Mouse (Mus musculus): ENCODE data around the gene S100b. TPM values are rescaled to one million over a fixed set of nuclear protein-coding genes. Genes with fewer than 3 reads are reported as not detected.

S100b gene
- polyA plus RNA-seq, 1 experiment from 2014 or later, result not detected

DNA sequence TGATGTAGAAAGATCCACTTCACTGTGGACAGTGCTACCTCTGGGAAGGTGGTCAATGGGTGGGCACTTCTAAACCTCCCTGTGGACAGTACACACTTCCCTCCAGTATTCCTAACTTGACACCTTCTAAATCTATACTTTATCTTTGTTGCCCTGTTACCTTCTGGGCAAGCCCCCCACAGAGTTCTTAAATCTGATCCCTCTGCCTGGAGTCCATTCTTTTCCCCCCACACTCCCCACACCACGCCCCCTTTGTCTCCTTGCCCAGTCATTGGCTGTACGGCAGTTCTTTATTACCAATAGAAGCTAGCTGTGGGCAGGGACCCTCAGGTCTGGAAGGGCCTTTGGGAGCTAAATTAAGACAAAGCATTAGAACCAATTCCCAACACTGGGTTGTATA is 8.5 kb upstream of the S100b start:
- no peak overlapping the region for H3K4me2 ChIP-seq
- H3K4me1 ChIP-seq, result peaks cover 4% of the 10 kb centered on the region; the same call in 1 of the 2 replicates
- H3K36me3 ChIP-seq (ENCODE audit: poor library complexity, severe bottlenecking), result no peaks in the 10 kb centered on the region
- H3K4me3 ChIP-seq, result no peak overlapping the region
- no peak overlapping the region for H3K9ac ChIP-seq
- no peak overlapping the region for H3K27ac ChIP-seq
- ATAC-seq, result no peak
- no peaks in the 10 kb centered on the region; the same call in 1 of the 2 replicates for H3K9me3 ChIP-seq (replicated peaks)
- 72% methylated on average over 2 of the region's 2 CpGs for WGBS
- no peaks in the 10 kb centered on the region for H3K27me3 ChIP-seq

DNA sequence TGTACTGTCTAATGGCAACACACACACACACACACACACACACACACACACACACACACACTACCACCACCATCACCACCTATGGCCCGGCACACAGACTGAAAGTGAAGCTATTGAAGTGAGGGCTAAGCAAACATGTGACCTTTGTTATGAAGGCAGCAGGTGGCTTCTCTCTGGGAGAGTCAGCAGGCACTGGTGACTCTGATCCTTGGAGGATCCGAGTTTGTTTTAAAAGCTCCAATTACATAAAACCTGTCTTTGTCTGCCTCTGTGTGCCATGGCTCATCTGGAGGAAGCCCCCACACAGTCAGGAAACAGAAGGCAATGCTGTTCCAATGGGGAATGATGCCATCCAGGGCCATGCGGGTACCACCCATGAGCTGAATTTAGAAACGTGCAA is 7.1 kb upstream of the S100b start:
- Histone ChIP-seq H3K36me3 (ENCODE audit: poor library complexity, severe bottlenecking) (no peaks in the 10 kb centered on the region), H3K27me3 (no peaks in the 10 kb centered on the region), H3K9me3 (replicated peaks) (no peaks in the 10 kb centered on the region; the same call in 1 of the 2 replicates), H3K4me2 (no peak overlapping the region), H3K27ac (no peak overlapping the region), H3K4me1 (peaks cover 4% of the 10 kb centered on the region; the same call in 1 of the 2 replicates), H3K9ac (no peak overlapping the region), H3K4me3 (no peak overlapping the region)
- ATAC-seq, result no peak
- WGBS, result 62% methylated on average over 4 of the region's 4 CpGs

- no peak overlapping the region for H3K4me3 ChIP-seq
- no peaks in the 10 kb centered on the region for H3K27me3 ChIP-seq
- no peak for ATAC-seq
- no peaks in the 10 kb centered on the region; the same call in 1 of the 2 replicates for H3K9me3 ChIP-seq (replicated peaks)
- no peaks in the 10 kb centered on the region for H3K36me3 ChIP-seq (ENCODE audit: poor library complexity, severe bottlenecking)
- no peak overlapping the region for H3K9ac ChIP-seq
- H3K27ac ChIP-seq, result no peak overlapping the region
- 34% methylated on average over 21 of the region's 21 CpGs for WGBS
- no peak overlapping the region for H3K4me2 ChIP-seq
- peaks cover 4% of the 10 kb centered on the region; the same call in 1 of the 2 replicates for H3K4me1 ChIP-seq
These were observed 5.5 kb upstream of the S100b start for GRCm38 (mm10) chr10:76247960-76248646.

- Histone ChIP-seq H3K36me3 (ENCODE audit: poor library complexity, severe bottlenecking) (no peaks in the 10 kb centered on the region), H3K27me3 (no peaks in the 10 kb centered on the region), H3K27ac (no peak overlapping the region), H3K9ac (no peak overlapping the region), H3K4me3 (no peak overlapping the region), H3K9me3 (replicated peaks) (no peaks in the 10 kb centered on the region; the same call in 1 of the 2 replicates), H3K4me2 (no peak overlapping the region), H3K4me1 (peaks cover 8% of the 10 kb centered on the region; the same call in 1 of the 2 replicates)
- ATAC-seq, result no peak
- 62% methylated on average over 5 of the region's 5 CpGs for WGBS
These were observed 5.0 kb upstream of the S100b start for GRCm38 (mm10) chr10:76248647-76248968.

- WGBS, result 58% methylated on average over 7 of the region's 7 CpGs
- peaks cover 8% of the 10 kb centered on the region; the same call in 1 of the 2 replicates for H3K4me1 ChIP-seq
- no peaks in the 10 kb centered on the region for H3K9me3 ChIP-seq (replicated peaks)
- no peak overlapping the region for H3K27ac ChIP-seq
- no peaks in the 10 kb centered on the region for H3K27me3 ChIP-seq
- H3K36me3 ChIP-seq (ENCODE audit: poor library complexity, severe bottlenecking), result no peaks in the 10 kb centered on the region
- no peak overlapping the region for H3K4me2 ChIP-seq
- H3K4me3 ChIP-seq, result no peak overlapping the region
- H3K9ac ChIP-seq, result no peak overlapping the region
- ATAC-seq, result no peak
These were observed 2.8 kb upstream of the S100b start for GRCm38 (mm10) chr10:76250870-76251269.

- ATAC-seq, result no peak
- H3K9ac ChIP-seq, result no peak overlapping the region
- 96% methylated on average over 1 of the region's 1 CpGs for WGBS
- no peaks in the 10 kb centered on the region for H3K36me3 ChIP-seq (ENCODE audit: poor library complexity, severe bottlenecking)
- no peaks in the 10 kb centered on the region for H3K27me3 ChIP-seq
- H3K4me3 ChIP-seq, result no peak overlapping the region
- no peaks in the 10 kb centered on the region for H3K9me3 ChIP-seq (replicated peaks)
- peaks cover 4% of the 10 kb centered on the region; the same call in 1 of the 2 replicates for H3K4me1 ChIP-seq
- H3K27ac ChIP-seq, result no peak overlapping the region
- H3K4me2 ChIP-seq, result no peak overlapping the region
These were observed 574 bp upstream of the S100b start for GRCm38 (mm10) chr10:76253079-76253478.

GRCm38 (mm10) chr10:76255617-76256016 is 2.0 kb downstream of the S100b start:
- no peak overlapping the region for H3K9ac ChIP-seq
- H3K9me3 ChIP-seq (replicated peaks), result no peaks in the 10 kb centered on the region
- 73% methylated on average over 6 of the region's 6 CpGs for WGBS
- H3K4me3 ChIP-seq, result no peak overlapping the region
- no peak overlapping the region for H3K4me2 ChIP-seq
- H3K27me3 ChIP-seq, result no peaks in the 10 kb centered on the region
- H3K4me1 ChIP-seq, result peaks cover 4% of the 10 kb centered on the region; the same call in 1 of the 2 replicates
- no peak overlapping the region for H3K27ac ChIP-seq
- no peaks in the 10 kb centered on the region for H3K36me3 ChIP-seq (ENCODE audit: poor library complexity, severe bottlenecking)
- ATAC-seq, result no peak

DNA sequence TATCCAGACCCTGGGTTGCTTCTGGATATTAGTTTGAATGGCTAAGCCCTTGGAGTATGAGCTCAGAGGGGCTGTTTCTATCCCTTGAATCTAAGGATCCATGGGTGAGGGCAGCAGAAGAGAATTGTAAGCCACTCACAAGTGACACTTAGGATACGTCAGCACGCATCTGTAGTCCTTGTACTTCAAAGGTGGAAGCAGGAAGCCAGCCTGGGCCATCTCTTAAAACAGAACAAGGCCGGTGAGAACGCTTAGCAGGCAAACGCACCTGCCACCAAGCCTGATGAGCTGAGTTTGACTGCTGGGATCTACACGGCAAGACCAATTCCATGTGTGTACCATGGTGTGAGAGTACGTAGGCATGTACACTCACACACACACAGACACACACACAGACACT is 3.6 kb downstream of the S100b start:
- 94% methylated on average over 7 of the region's 7 CpGs for WGBS
- Histone ChIP-seq H3K4me3 (no peak overlapping the region), H3K4me2 (no peak overlapping the region), H3K27ac (no peak overlapping the region), H3K9me3 (replicated peaks) (no peaks in the 10 kb centered on the region), H3K4me1 (peaks cover 4% of the 10 kb centered on the region; the same call in 1 of the 2 replicates), H3K9ac (no peak overlapping the region), H3K27me3 (no peaks in the 10 kb centered on the region), H3K36me3 (ENCODE audit: poor library complexity, severe bottlenecking) (peaks cover 4% of the 10 kb centered on the region; the same call in 1 of the 2 replicates)
- no peak for ATAC-seq

DNA sequence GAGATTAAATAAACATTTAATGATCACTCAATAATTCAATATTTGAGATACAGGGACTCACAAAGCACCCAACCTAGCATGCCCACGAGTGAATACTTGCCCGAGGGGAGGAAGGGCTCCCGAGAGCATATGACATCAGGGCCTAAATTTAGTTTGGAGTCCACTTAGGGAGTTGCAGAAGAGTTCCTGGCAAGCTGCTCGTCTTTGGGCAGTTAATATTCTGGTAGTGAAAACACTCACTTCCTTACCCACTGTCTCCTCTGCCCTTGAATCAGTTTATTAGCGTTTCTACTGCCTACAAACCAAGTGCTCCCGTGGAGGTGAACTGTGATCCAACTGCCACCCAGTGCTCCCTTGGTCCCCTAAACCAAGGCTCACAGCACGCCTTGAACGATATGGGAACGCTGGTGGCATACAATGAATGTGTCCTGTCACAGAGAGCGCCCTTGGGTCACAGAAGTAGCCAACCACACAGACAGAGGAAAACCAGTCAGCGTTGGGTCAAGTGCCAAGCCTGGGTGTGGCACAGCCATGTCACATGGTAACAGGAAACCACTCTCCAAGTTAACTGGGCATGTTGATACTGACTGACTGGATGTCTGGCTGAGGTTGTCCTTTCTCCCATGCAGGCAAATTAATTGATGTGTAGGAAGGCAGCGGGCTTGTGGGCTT is 4.2 kb downstream of the S100b start:
- 91% methylated on average over 12 of the region's 12 CpGs for WGBS
- no peak for ATAC-seq
- peaks cover 7% of the 10 kb centered on the region; the same call in 1 of the 2 replicates for H3K36me3 ChIP-seq (ENCODE audit: poor library complexity, severe bottlenecking)
- no peak overlapping the region for H3K4me3 ChIP-seq
- H3K9me3 ChIP-seq (replicated peaks), result no peaks in the 10 kb centered on the region
- H3K27me3 ChIP-seq, result no peaks in the 10 kb centered on the region
- peaks cover 4% of the 10 kb centered on the region; the same call in 1 of the 2 replicates for H3K4me1 ChIP-seq
- no peak overlapping the region for H3K27ac ChIP-seq
- H3K9ac ChIP-seq, result no peak overlapping the region
- H3K4me2 ChIP-seq, result no peak overlapping the region

DNA sequence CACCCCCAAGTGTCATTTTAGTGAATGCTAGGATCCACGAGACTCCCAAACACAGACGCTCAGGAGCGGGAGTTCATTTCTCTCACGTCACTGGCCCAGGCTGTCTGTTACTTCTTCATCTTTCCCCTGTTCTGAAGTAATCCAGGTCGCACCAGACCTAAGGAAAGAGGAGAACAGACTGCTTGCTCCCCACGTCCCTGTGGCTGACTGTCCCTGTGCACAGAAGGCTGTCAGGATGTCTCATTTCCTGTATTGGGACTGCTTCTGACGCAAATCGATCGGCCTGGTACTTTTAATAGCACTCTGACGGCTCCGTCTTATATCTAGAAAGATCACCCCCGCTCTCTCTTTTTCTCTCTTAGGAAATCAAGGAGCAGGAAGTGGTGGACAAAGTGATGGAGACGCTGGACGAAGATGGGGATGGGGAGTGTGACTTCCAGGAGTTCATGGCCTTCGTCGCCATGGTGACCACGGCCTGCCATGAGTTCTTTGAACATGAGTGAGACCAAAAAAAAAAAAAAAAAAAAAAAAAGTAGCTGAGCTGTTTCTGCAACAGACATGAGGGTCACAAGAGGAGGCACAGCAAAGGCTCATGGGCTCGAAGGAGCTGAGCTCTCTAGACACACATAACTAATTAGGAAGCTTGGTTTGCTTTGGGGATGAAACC is 6.0 kb downstream of the S100b start:
- H3K4me2 ChIP-seq, result no peak overlapping the region
- no peak overlapping the region for H3K9ac ChIP-seq
- H3K27me3 ChIP-seq, result no peaks in the 10 kb centered on the region
- no peak overlapping the region for H3K27ac ChIP-seq
- 83% methylated on average over 18 of the region's 18 CpGs for WGBS
- ATAC-seq, result no peak
- H3K4me1 ChIP-seq, result no peaks in the 10 kb centered on the region; the same call in 1 of the 2 replicates
- peaks cover 12% of the 10 kb centered on the region for H3K36me3 ChIP-seq (ENCODE audit: poor library complexity, severe bottlenecking)
- no peak overlapping the region for H3K4me3 ChIP-seq
- H3K9me3 ChIP-seq (replicated peaks), result no peaks in the 10 kb centered on the region

GRCm38 (mm10) chr10:76260358-76261059 is 6.9 kb downstream of the S100b start:
- 62% methylated on average over 11 of the region's 11 CpGs for WGBS
- H3K27me3 ChIP-seq, result no peaks in the 10 kb centered on the region
- ATAC-seq, result no peak

More at GRCm38 (mm10) chr10:76260358-76261059, 6.9 kb downstream of the S100b start:
- no peak overlapping the region for H3K4me2 ChIP-seq
- H3K9me3 ChIP-seq (replicated peaks), result no peaks in the 10 kb centered on the region
- H3K9ac ChIP-seq, result no peak overlapping the region
- no peak overlapping the region for H3K27ac ChIP-seq
- H3K36me3 ChIP-seq (ENCODE audit: poor library complexity, severe bottlenecking), result peaks cover 20% of the 10 kb centered on the region
- no peaks in the 10 kb centered on the region; the same call in 1 of the 2 replicates for H3K4me1 ChIP-seq
- no peak overlapping the region for H3K4me3 ChIP-seq

Measured in forebrain, embryonic 13.5 days (tissue).